Mouse (Mus musculus): ENCODE results near the gene Thbd. TPM values are rescaled to one million over a fixed set of nuclear protein-coding genes. Genes with fewer than 3 reads are reported as not detected.

The Thbd gene
- 2.0 and 3.1 TPM in 2 replicates for polyA plus RNA-seq (2012; ENCODE audit: low replicate concordance)

GRCm38 (mm10) chr2:148407870-148408760, at the start of gene Thbd:
Gene Thbd (minus strand): TSS chr2:148408188.

GRCm38 (mm10) chr2:148443249-148443958, 35.4 kb upstream of the Thbd start, which contains the start of gene Cd93:
Gene Cd93 (minus strand): TSS chr2:148443563.

GRCm38 (mm10) chr2:148395131-148396051, 12.6 kb downstream of the Thbd start, which contains the start of gene Sstr4:
Gene Sstr4 (plus strand): TSS chr2:148395344.

Other genes starting within 250 kb of the Thbd start
- gene Sstr4, start 12.8 kb downstream of the Thbd start, polyA plus RNA-seq (2012; ENCODE audit: low replicate concordance), result 0.66 and 0.78 TPM in 2 replicates
- gene Cd93, start 35.4 kb upstream of the Thbd start, polyA plus RNA-seq (2012; ENCODE audit: low replicate concordance), result 1.1 and 2.6 TPM in 2 replicates